Mouse (Mus musculus) urinary bladder, postnatal 4 days (tissue): ENCODE results near the gene Mcm6.

Experiments used
- DNase-seq, 2 experiments: peaks; one replicate each; pipeline ENCODE4 v3.0.0; 2021 to 2022; ENCODE audit warnings: low spot score in 2 of 2

Gene Mcm6

DNA sequence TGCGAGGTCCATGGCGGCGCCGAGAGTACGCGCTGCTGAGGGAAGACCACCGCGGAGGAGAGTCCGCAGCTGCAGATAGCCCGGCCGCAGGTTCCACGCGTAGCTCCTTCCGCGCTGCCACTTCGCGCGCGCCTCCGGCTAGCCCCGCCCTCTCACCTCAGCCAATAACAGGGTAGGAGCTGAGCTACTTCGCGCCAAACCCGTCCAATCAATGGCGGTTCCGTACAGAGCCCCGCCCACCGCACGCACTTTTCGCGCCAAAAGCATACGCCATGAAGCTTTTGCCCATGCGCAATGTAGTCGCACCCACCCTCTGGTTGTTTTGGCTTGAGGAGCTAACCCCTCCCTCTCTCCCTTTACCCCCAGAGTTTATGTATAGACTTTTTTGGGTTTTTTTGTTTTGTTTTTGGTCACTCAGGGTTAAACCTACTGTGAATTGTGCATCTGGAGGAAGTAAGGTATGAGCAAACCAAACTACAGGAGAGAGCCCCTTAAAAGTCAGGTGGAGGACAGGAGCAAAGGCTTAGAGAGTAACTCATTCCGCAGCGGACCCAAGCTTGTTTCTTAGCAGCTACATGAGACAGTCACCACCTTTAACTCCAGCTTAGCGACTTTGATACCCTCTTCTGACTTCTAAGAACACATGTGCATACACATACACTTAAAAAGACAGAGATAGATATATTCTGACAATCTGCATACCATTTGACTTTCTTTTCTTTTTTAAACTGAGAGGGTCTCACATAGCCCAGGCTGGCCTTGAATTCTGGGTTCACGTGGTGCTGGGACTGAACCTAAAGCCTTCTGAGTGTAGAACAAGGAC is at the start of gene Mcm6:
Gene Mcm6 (minus strand): TSS at position 111 of the 823 bp plus-strand sequence.
- peak; percentile 90 to 95 for DNase-seq

DNA sequence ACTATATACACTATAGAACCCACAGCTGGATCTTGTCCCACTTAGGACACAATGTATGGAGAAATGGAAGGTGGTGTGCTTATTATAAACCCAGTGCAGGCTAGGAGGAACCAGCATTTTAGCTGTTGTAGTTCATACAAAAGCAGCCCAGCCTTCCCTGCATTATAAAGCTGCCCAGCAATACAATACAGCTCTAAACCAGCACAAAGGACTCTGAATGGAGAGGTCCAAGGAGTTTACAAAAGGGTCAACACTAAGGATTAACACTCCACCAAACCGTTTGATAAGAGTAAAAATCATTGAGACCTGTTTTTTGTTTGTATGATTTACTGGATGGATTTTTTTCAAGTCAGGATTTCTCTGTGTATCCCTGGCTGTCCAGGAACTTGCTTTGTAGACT is 47.4 kb upstream of the Mcm6 start:
- no peak for DNase-seq

DNA sequence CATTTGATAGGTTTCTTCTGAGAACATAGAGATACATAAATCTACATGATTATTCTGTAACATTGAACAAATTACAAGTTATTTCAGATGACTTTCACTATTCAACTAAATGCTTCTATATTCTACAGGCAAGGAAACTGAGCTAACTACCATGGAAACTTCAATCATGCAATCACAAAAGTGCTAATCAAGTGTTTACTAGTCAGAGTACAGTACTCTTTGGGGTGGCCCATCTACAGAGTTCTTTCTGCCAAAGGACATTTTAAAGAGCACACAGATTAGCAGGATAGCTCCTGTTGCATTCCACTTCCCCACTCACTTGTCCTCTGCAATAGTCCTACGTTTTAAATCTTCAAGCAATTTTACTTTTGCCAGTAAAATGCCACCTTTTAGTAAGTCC is 46.2 kb upstream of the Mcm6 start:
- DNase-seq: no peak

DNA sequence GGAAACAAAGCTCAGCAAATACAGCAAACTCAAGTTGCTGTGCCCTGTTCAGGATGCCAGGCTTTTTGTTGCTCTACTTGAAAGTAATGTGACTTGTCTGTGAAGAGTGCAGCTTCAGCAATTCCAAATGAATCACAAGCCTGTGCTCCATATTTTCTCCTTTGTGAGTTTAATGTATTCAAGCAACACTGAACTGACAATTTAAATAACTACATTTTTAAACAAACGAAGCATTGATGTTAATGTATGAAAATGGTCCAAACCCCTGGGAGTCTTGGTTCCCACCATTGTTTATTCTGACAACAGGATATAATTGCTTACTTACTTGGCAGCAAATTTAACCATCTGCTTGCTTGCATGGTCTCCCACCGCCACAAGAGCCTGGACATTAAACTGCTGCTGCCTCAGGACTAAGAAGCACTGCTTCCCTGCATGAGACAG is 45.6 kb upstream of the Mcm6 start:
- no peak for DNase-seq

DNA sequence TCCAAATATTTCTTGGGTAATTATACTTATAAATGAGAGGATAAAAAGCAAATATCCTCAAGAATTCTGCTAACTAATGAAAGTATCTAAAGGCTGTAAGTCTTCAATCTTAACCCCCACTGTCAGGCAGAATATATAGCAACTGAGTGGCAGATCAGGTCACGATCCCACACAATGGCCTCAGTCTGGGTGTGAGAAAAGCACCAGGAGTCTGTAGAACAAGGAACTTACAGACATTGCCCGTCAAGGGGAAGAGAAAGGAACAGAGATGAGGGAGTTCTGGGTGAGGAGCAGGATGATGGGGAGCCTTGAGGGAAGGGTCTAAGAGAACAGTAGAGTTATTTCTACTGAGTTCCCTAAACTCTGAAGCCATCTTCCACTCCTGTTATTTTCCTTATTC is 41.5 kb upstream of the Mcm6 start:
- DNase-seq: no peak

DNA sequence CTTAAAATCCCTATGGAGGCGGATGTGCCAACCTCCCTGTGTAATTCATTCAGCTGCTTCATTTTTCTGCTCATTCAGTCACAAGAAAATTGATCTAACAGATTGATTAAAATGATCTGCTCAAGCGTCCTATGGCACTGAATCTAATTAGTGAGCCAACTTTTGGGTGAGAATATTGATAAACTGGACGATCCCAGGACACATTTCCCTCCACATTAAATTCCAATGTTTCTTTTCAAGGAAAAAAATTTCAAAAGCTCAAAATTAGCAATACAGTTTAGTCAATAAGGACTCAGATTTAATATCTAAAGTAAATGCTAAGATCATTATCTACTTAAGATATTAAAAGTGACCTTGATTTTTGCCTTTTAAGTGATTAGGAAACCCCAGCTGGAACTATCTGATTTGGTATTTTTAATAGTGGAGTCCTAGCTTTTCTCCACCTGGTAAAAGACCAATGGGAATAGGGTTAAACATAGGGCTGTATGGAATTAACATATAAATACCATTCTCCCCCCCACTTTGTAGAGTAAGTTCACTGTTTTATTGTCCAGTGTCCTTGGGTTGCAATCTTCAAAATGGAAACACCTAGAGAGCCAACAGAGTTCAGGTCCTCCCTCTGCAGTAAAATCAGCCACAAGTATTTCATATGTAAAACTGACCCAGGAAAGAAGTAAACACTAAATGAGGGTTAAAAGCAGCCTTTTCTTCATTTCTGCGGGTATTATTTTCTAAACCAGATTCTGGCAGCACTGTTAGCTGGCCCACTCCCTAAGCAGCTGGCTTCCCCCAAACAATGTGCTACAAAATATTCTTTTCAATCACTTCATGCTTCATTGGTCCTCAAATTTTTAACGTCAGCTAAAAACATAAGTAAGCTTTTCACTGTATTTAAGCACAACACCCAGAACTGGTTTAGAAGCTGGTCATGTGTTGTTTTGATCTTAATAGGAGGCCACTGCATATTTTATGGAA is 40.8 kb upstream of the Mcm6 start:
- DNase-seq: no peak

DNA sequence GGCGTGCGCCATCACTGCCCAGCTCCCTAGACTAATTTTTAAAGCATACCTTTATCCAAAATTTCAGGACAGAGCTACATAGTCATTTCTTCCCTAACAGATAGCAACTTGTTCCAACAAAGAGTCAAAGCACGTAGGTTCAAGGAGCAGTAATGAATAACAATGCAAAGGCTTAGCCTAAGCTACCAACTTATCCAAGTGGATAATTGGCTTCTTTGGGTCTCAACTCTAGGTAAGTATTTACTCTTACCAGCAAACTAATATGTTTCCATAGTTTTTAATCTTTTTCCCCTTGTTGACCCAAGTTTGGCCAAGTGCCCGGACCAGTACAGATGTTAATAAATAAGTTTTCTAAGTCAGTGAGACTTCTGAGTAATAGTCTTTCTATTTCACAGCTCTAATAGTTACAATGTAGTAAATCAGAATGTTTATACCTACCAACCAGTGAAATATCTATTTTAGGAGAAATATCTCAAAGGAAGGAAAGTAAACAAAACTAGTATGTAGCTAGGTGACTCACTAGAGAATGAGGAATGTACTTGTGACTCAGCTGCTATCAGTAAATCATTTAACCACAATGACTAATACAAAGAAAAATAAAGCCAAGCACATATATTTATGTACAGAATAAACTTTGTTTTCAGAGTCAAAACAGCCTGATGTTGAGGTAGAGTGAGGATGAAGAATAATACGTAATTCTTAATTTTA is 39.4 kb upstream of the Mcm6 start:
- DNase-seq: no peak

DNA sequence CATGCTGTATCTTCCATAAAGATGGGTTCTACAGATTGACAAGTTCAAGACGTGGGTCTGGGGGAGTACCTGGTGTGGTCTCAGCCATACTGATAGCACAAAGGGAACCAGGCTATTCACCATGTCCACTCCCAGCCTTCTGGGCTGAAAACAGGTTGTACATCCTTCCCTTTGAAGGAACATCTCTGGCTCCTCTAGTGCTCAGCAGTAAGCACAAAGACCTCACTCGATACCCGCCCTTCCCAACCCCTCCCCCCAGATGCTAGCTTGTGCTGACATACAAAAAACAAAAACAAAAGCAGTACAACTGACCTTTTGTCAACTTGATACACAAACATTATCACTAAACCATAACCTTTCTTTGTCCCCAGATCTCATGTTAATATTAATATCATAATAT is 35.2 kb upstream of the Mcm6 start:
- DNase-seq: no peak

DNA sequence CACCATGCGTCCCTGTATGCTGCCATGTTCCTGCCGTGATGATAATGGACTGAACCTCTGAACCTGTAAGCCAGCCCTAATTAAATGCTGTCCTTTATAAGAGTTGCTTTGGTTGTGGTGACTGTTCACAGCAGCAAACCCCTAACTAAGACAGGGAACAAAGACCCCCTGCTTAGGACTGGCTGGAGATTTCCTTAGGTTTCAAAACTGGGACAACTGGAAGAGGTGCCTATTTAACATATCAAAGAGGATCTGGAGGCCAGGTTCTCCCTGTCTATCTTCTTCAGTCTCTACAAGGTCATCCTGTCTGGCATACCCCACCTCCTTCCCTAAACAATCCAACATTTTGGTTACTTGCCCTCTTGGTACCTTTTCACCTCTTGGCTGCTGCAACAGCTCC is 32.9 kb upstream of the Mcm6 start:
- no peak for DNase-seq

DNA sequence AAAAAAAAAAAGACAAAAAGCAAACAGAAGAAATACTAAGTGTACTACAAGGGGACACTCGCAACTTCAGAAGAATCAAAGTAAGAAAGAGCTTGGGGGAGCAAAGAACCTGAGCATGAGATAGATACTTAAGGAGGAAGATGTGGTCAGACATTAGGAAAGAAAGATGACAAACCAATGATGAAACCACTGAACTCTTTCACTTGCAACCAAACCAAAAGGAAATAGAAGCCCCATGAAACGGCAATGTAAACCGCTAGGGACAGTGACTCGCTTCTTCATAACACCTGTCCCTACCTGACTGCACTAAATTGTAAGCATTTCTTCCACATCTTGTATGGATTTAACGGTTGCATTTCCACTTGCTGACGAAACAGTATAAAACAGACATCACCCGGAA is 27.0 kb upstream of the Mcm6 start:
- no peak for DNase-seq

DNA sequence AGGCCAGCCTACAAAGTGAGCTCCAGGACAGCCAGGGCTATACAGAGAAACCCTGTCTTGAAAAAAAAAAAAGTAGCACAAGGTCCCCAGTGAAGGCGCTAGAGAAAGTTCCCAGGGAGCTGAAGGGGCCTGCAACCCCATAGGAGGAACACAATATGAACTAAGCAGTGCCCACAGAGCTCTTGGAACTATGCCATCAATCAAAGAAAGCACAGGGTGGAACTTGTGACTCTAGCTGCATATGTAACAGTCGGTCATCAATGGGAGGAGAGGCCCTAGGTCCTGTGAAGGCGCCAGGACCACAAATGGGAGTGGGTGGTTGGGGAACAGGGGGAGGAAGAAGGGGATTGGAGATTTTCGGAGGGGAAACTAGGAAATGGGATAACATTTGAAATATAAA is 17.4 kb upstream of the Mcm6 start:
- no peak for DNase-seq

DNA sequence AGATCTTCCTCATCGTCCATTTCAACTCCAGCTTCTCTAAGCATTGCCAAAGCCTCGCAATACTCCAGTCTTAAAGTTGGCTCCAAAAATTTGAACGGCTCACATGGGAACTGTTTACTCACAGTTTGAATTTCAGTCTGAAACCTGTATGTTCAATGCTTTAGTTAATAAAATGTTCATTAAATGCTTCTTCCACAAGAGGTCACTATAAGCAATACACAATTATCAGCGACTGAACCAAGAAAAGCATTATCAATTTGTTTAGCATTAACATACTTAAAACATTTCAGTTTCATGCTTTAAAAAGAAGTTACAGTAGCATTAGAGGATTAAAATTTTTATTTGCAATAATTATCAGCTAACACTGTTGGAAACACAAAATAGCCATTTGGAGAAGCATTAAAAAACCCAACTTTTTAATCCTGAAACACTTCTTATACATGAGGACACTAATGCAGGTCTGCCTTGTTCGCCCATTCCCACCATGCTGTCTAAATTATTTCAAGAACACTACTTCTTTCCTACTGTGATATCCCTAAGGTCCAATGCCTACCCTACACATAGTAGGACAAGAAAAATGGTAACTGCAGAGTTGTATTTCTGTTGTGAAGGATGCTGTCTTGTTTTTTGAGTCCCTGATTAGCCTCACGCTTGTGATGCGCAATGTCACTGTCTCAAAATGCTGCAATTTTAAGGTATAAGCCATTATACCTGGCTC is 12.8 kb upstream of the Mcm6 start:
- no peak for DNase-seq

DNA sequence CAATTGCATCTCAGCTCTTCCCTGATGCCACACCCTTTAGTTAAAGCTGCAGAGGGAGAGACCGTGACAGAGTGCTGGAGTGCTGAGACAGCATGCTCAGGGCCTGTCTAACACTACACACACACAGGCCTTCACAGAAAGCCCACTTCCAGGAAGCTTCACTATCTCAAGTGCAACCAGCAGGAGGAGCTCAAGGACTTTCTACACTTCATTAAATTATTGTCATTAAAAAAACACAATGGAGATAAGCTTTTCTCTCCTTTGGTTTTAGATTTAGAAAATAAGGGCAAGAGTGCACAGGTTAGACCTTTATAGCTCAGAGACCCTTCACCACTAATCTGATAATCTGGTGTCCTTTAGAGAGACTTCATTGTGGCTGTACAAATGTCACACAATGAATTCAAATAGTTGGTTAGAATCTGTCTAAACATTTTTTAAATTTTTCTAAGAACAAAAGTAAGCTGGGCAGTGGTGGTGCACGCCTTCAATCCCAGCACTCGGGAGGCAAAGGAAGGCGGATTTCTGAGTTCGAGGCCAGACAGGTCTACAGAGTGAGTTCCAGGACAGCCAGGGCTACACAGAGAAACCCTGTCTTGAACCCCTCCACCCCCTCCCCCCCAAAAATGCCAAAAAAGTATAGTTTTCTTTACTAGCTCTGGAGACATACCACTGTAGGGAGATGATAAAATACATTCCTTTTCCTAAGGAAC is 9.4 kb upstream of the Mcm6 start:
- no peak for DNase-seq

DNA sequence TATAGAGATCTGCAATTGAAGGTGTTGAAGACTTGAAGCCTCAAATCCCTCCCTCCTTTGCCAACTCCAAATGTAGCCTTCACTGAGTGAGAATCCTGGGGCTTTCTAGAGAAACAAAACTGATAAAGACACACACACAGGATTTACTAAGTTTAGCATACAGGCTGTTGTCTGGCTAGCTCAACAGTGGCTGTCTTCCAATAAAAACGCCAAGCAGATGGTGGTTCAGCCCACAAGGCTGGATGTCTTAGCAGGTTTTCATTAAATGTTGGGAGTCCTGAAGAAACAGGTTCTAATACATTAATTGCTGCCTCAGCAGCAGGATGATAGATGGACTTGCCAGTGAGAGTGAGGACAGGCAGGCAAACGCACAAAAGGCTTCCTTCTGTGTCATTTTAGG is 1.1 kb upstream of the Mcm6 start:
- DNase-seq: no peak

DNA sequence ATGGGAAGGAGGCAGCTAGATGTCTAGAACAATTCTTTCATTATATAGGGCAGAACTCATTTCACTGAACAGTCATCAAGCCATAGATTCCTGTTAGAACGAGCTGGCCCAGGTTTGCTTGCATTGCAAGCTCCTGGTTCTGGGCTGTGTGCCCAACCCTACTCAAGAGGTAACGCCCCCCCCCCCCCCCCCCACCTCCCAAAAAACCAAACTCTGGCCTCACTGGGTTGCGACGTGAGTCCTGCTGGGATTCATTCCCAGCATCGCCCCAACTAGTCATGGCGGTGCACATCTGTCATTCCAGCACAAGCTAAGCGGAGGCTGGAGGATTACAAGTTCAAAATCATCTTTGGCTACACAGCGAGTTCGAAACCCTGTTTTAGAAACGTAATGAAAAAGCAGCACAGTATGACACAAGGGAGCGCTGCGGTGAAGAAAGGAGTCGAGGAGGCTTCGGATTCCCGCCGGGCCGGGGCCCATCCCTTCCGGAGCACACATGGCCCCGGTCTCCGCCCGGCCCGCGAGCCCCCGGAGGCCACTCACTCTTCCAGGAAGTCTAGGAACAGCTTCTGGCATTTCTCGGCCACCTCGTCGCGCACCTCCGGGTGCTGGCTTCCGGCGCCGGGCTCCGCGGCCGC is 429 bp downstream of the Mcm6 start:
- no peak for DNase-seq

DNA sequence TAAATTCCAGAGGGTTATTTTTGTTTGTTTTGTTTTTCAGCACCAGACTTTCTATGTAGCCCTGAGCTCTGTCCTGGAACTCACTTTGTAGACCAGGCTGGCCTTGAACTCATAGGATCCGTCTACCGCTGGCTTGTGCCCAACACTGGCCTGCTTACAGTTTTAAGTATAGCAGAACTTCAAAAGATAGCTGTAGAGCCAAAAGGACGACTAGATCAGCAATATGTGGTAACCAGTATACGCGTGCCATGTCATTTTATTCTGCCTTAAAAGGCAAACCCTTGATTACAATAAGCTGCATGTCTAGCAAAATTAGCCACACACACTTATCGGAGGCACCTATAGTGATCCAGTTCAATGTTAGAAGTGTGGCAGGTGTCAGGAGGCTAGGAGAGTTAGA is 1.2 kb downstream of the Mcm6 start:
- no peak for DNase-seq

DNA sequence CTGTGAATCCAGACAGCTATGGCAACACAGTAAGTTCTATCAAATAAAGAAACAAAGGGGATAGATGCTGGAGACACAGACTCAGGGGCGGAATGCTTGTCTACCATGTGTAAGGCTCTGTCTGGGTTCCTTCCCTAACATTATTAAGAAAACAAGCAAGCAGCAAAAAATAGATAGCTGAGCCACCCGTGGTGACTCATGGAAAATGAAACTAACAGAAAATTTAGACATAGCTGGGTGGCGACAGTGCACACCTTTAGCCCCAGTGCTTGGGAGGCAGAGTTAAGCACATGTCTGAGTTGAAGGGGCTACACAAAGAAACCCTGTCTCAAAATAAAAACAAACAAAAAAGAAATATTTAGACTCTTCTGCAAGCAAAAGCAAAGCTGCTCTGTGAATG is 2.0 kb downstream of the Mcm6 start:
- DNase-seq: no peak

DNA sequence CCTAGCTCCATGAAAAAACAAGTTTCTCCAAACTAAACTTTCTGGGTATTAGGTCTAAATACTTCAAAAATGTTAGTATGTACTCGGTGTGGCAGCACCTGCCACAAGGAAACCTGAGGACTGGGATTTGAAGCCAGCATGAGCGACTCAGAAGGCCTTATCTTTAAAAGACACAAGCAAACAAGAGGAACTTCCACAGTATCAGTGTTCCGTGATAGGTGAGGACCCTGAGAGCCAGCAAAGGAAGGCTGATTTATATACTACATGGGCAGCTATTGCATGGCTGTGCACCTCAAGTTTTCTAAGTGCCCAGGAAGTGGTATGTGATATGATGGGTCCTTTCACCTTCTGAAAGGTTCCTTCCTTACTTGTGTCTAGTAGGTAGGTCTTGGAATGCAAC is 6.4 kb downstream of the Mcm6 start:
- no peak for DNase-seq

DNA sequence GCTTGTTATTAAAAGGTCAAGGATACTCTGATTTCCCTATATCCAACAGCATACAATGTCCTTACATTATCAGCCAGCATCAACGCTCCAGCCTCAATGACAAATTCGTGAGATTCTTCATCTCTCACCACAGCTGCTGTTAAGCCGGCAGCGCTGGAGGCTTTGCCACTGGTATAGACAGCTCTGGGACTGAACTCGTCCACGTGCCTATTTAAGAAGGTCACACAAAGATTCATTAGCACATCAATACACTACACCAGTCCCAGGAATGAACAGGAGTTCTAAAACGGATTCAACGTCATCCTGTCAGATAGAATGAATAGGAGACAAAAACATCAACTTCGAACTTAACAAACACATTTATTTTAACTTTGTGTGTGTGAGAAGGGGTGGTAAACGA is 15.2 kb downstream of the Mcm6 start:
- no peak for DNase-seq

DNA sequence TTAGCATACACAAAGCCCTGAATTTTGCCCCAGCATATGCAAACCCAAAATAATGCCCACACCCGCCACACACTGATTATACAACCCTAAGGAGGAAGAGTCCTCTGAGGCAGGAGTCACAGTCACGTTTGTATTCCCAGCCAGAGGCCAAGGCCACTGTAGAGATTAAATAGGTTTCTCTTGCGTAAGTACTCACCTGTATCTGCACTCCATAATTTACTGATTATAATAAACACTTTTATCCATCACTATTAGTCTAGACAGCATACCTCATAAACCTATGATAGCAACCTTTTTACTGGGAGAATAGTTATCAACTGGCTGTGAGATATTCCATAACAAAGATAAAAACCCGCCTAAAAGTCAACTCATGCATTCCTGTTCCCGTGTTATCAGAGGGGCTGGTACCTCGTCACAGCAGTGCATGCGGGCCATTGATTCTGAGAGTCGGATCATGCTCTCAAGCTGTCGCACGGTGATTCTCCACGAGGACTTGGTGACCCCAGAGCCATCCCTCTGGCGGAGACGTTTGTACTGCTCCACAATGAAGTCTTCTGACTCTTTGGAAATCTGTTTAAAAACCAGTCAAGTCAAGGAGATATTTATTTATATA is 21.6 kb downstream of the Mcm6 start:
- DNase-seq: no peak
